Mouse (Mus musculus) forebrain, embryonic 13.5 days (tissue): ENCODE measurements around the gene Runx3. TPM values are rescaled to one million over a fixed set of nuclear protein-coding genes. Genes with fewer than 3 reads are reported as not detected.
"Not testable (repeated sequence)": the region's sequence is repeated elsewhere in the genome, so short reads cannot be mapped to it uniquely, and the experiment has no call there.

ENCODE experiments used
- ATAC-seq: fragments of 200-750 bp; cut with Nextera tagmentation; 2 replicates; pipeline ENCODE4 v1.8.0; 2017
- H3K27ac ChIP-seq: fragments of 300-500 bp; sonication (generic); 2 replicates; pipeline ENCODE4 v1.5.1; 2015; ENCODE audit warnings: inconsistent platforms, mild to moderate bottlenecking, moderate library complexity
- H3K27me3 ChIP-seq: fragments of 300-500 bp; sonication (generic); 2 replicates; pipeline ENCODE4 v1.6.1; 2015; ENCODE audit warnings: mild to moderate bottlenecking, inconsistent platforms
- H3K36me3 ChIP-seq: fragments of 300-500 bp; sonication (generic); 2 replicates; pipeline ENCODE4 v1.6.1; 2015; ENCODE audit warnings: mild to moderate bottlenecking, inconsistent platforms; ENCODE audit not compliant: poor library complexity, severe bottlenecking
- H3K4me1 ChIP-seq: fragments of 300-500 bp; sonication (generic); 2 replicates; pipeline ENCODE4 v1.6.1; 2015; ENCODE audit warnings: inconsistent platforms
- H3K4me2 ChIP-seq: fragments of 300-500 bp; sonication (generic); 2 replicates; pipeline ENCODE4 v1.6.1; 2015; ENCODE audit warnings: inconsistent platforms, mild to moderate bottlenecking, moderate library complexity
- H3K4me3 ChIP-seq: fragments of 300-500 bp; sonication (generic); 2 replicates; pipeline ENCODE4 v1.5.1; 2015; ENCODE audit warnings: mild to moderate bottlenecking, inconsistent platforms
- H3K9ac ChIP-seq: fragments of 300-500 bp; sonication (generic); 2 replicates; pipeline ENCODE4 v1.6.1; 2015; ENCODE audit warnings: mild to moderate bottlenecking, inconsistent platforms
- H3K9me3 ChIP-seq: fragments of 300-500 bp; sonication (generic); replicated peaks from 2 replicates; pipeline ENCODE4 v1.6.1; 2016; ENCODE audit warnings: inconsistent platforms
- WGBS: fragments of 180-500 bp; shearing (Covaris S2); methylation state at CpG from one replicate; pipeline ENCODE4 v1.1.7; 2015; 5-methylcytosine and 5-hydroxymethylcytosine counted together
- polyA plus RNA-seq: library from polyadenylated mRNA; unstranded; fragments of >200 nt; fragmentation: Nextera tagmentation; extraction: Ambion mirVana; gene quantifications from 2 replicates; pipeline ENCODE4 v1.2.1, GENCODE M21; 2015

Gene Runx3
- polyA plus RNA-seq, 1 experiment from 2014 or later: not detected

GRCm38 (mm10) chr4:135166413-135167225 is 46.2 kb downstream of the Runx3 start:
- peak overlapping the region; percentile 38 for H3K4me2 ChIP-seq
- H3K9ac ChIP-seq: peak overlapping the region; percentile 48
- H3K36me3 ChIP-seq: no peaks in the 10 kb centered on the region
- H3K27me3 ChIP-seq: peaks cover 70% of the 10 kb centered on the region
- ATAC-seq: peak; percentile 65; the same call in 1 of the 2 replicates
- WGBS: 3% methylated on average over 22 of the region's 23 CpGs
- 0 out of 2 replicates have a peak overlapping the region, but pooled peaks have one; percentile 19 for H3K27ac ChIP-seq
- no peak overlapping the region for H3K4me3 ChIP-seq
- peaks cover 18% of the 10 kb centered on the region for H3K4me1 ChIP-seq
- no peaks in the 10 kb centered on the region for H3K9me3 ChIP-seq

GRCm38 (mm10) chr4:135167816-135168527 is 47.5 kb downstream of the Runx3 start:
- H3K4me1 ChIP-seq: peaks cover 18% of the 10 kb centered on the region
- peaks cover 68% of the 10 kb centered on the region for H3K27me3 ChIP-seq
- no peak overlapping the region for H3K9ac ChIP-seq
- no peak for ATAC-seq
- H3K4me3 ChIP-seq: no peak overlapping the region
- no peaks in the 10 kb centered on the region for H3K9me3 ChIP-seq
- no peak overlapping the region for H3K4me2 ChIP-seq
- H3K36me3 ChIP-seq: no peaks in the 10 kb centered on the region
- 48% methylated on average over 7 of the region's 7 CpGs for WGBS
- no peak overlapping the region for H3K27ac ChIP-seq

GRCm38 (mm10) chr4:135169096-135169495 is 48.6 kb downstream of the Runx3 start:
- Histone ChIP-seq H3K4me2 (no peak overlapping the region), H3K27me3 (peaks cover 67% of the 10 kb centered on the region), H3K36me3 (no peaks in the 10 kb centered on the region), H3K4me1 (peaks cover 18% of the 10 kb centered on the region), H3K27ac (no peak overlapping the region), H3K9me3 (no peaks in the 10 kb centered on the region), H3K9ac (no peak overlapping the region), H3K4me3 (no peak overlapping the region)
- ATAC-seq: no peak
- 74% methylated on average over 10 of the region's 10 CpGs for WGBS

DNA sequence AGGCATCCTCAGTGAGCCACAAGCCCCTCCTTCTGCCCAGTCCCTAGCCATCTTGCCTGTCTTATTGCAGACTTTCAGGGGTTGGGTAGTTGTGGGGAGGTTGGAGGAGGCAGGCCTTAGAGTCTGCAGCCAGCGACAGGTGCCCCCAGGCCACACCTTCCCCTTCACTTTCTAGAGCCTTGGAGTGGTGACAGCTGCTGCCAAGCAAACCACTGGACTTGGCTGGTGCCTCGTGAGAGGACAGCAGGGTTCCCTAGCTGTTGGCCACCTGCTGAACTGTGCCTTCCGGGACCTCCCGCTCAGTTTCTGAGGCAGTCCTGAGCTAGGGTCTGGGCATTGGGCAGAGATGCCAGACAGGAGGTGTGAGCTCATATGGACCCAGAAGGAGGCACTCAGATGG is 49.0 kb downstream of the Runx3 start:
- peaks cover 67% of the 10 kb centered on the region for H3K27me3 ChIP-seq
- ATAC-seq: no peak
- WGBS: 55% methylated on average over 4 of the region's 4 CpGs

DNA sequence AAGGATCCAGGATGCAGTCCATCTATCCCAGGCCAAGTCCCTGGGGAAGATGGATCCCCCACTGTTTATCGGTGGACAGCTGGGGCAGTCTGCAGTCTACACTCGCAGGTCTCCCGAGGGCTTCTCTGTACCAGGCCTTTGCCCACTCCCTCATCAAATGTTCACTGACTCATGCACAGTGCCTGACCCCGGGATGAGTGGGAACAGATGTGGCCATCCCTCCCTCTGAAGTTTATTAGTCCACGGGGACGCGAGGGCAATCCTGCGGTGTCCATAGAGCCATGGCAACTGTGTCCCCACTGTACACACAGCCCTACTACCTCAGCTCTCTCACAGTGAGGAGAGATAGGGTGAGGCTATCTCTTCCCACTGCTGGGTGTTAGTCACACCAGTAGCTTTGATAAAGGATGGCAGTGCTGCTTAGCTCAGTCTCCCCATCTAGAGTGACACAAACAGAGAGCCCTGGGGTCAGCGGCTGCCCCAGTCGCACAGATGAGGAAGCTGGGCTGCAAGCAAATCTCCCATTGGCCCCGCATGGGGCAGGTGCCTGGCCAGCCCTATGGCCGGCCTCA is 50.9 kb downstream of the Runx3 start:
- Histone ChIP-seq H3K27ac (no peak overlapping the region), H3K27me3 (peaks cover 67% of the 10 kb centered on the region), H3K9ac (no peak overlapping the region), H3K4me2 (no peak overlapping the region), H3K4me1 (peaks cover 23% of the 10 kb centered on the region), H3K9me3 (no peaks in the 10 kb centered on the region), H3K4me3 (no peak overlapping the region), H3K36me3 (no peaks in the 10 kb centered on the region)
- ATAC-seq: no peak
- 82% methylated on average over 12 of the region's 12 CpGs for WGBS

More for the DNA sequence above, 49.0 kb downstream of the Runx3 start:
- H3K4me1 ChIP-seq: peaks cover 18% of the 10 kb centered on the region
- no peak overlapping the region for H3K27ac ChIP-seq
- H3K4me2 ChIP-seq: no peak overlapping the region
- no peak overlapping the region for H3K4me3 ChIP-seq
- no peaks in the 10 kb centered on the region for H3K9me3 ChIP-seq
- H3K9ac ChIP-seq: no peak overlapping the region
- H3K36me3 ChIP-seq: no peaks in the 10 kb centered on the region

GRCm38 (mm10) chr4:135175406-135176120 is 55.1 kb downstream of the Runx3 start:
- Histone ChIP-seq H3K27me3 (peaks cover 52% of the 10 kb centered on the region), H3K27ac (no peak overlapping the region)
- ATAC-seq: no peak

GRCm38 (mm10) chr4:135177568-135177967 is 57.1 kb downstream of the Runx3 start:
- no peaks in the 10 kb centered on the region for H3K36me3 ChIP-seq
- H3K4me3 ChIP-seq: no peak overlapping the region
- H3K4me2 ChIP-seq: no peak overlapping the region
- ATAC-seq: no peak
- H3K9me3 ChIP-seq: no peaks in the 10 kb centered on the region
- H3K4me1 ChIP-seq: peaks cover 9% of the 10 kb centered on the region
- peaks cover 53% of the 10 kb centered on the region for H3K27me3 ChIP-seq
- H3K27ac ChIP-seq: no peak overlapping the region
- H3K9ac ChIP-seq: no peak overlapping the region

More at GRCm38 (mm10) chr4:135175406-135176120, 55.1 kb downstream of the Runx3 start:
- peaks cover 9% of the 10 kb centered on the region for H3K4me1 ChIP-seq
- H3K9ac ChIP-seq: peak overlapping the region; percentile 56
- H3K9me3 ChIP-seq: no peaks in the 10 kb centered on the region
- H3K4me3 ChIP-seq: peak overlapping the region; percentile 31
- peak overlapping the region; percentile 57 for H3K4me2 ChIP-seq
- H3K36me3 ChIP-seq: no peaks in the 10 kb centered on the region
- 3% methylated on average over 34 of the region's 38 CpGs for WGBS

DNA sequence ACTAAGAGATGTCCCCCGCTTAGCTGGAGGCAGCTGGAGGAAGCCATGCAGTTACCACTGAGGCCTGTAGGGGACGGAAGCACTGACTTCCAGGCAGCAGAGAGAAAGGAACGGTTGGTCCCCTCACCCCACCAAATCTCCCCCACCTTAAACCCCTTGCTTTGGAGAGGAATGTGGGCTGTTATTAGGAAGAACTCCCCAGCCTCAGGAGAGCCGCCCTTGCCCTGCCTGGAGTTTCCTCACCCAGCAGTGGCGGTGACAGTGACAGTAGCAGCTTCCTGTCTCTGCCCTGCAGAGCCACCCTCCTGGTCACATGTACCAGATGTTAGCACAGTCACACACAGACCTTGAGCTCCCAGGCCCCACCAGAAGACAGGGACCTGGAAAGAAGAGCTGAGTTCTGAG is 58.6 kb downstream of the Runx3 start:
- ATAC-seq: no peak
- Histone ChIP-seq H3K4me1 (peaks cover 9% of the 10 kb centered on the region), H3K9me3 (no peaks in the 10 kb centered on the region), H3K36me3 (no peaks in the 10 kb centered on the region), H3K27me3 (peaks cover 40% of the 10 kb centered on the region), H3K4me3 (no peak overlapping the region), H3K9ac (no peak overlapping the region), H3K27ac (no peak overlapping the region), H3K4me2 (no peak overlapping the region)
- 28% methylated on average over 5 of the region's 5 CpGs for WGBS

DNA sequence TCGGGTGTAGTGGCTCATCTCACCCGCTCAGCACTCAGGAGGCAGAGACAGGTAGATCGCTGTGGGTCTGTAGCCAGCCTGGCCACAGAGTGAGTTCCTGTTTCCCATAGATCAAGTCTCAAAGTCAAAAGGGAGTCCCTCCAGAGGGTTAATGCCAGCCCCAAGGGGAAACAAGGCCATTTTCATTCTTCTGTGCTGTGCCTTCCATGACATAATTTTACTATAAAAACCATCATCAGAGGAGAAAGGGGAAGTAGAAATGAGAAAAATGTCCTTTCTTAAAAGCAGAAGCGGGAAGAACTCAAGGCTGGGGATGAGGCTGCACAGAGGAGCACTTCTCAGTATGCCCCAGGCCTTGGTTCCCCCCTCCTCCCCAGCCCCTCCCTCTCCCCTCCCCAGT is 61.4 kb downstream of the Runx3 start:
- ATAC-seq: no peak
- Histone ChIP-seq H3K4me3 (no peak overlapping the region), H3K27ac (no peak overlapping the region), H3K4me2 (no peak overlapping the region), H3K4me1 (no peaks in the 10 kb centered on the region), H3K36me3 (no peaks in the 10 kb centered on the region), H3K9ac (no peak overlapping the region), H3K27me3 (peaks cover 15% of the 10 kb centered on the region; the same call in 1 of the 2 replicates), H3K9me3 (no peaks in the 10 kb centered on the region)
- WGBS: 84% methylated on average over 4 of the region's 4 CpGs

DNA sequence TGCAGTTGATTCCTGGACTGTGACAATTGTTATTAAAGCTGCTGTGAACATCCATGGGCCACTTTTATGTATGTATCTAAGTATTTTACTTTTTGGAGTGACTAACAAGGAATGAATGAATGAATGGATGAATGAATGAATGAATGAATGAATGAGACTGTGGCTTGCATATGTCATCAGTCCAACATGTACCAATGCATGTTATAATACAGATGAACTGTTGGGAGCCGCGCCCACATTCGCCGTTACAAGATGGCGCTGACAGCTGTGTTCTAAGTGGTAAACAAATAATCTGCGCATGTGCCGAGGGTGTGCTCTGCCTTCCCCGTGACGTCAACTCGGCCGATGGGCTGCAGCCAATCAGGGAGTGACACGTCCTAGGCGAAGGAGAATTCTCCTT is 63.8 kb downstream of the Runx3 start:
- 97% methylated on average over 7 of the region's 13 CpGs for WGBS
- not testable (repeated sequence) for ATAC-seq, H3K4me2 ChIP-seq, H3K9me3 ChIP-seq, H3K4me1 ChIP-seq, H3K9ac ChIP-seq, H3K36me3 ChIP-seq, H3K27ac ChIP-seq, H3K27me3 ChIP-seq, H3K4me3 ChIP-seq

GRCm38 (mm10) chr4:135189452-135190008 is 69.1 kb downstream of the Runx3 start:
- no peak for ATAC-seq
- WGBS: 88% methylated on average over 12 of the region's 12 CpGs

More at GRCm38 (mm10) chr4:135189452-135190008, 69.1 kb downstream of the Runx3 start:
- Histone ChIP-seq H3K4me1 (no peaks in the 10 kb centered on the region), H3K4me2 (no peak overlapping the region), H3K27me3 (no peaks in the 10 kb centered on the region; the same call in 1 of the 2 replicates), H3K9me3 (no peaks in the 10 kb centered on the region), H3K36me3 (no peaks in the 10 kb centered on the region), H3K27ac (no peak overlapping the region), H3K4me3 (no peak overlapping the region), H3K9ac (no peak overlapping the region)
